Mouse (Mus musculus): ENCODE data around the gene Rpl10.

GRCm38 (mm10) chrX:74281041-74281731 is 10.6 kb downstream of the Rpl10 start:
- TF ChIP-seq CTCF (IDR thresholded peaks at IDR 0.05; ENCODE audit: control insufficient read depth, insufficient read depth, insufficient replicate concordance, low read depth, low read length): no peak
- TF ChIP-seq POLR2A (IDR thresholded peaks at IDR 0.05; ENCODE audit: control insufficient read depth, low read depth, low read length): no peak
